Mouse (Mus musculus) hindbrain, embryonic 14.5 days (tissue): Measurements from ENCODE around the gene Rnf145. TPM values are rescaled to one million over a fixed set of nuclear protein-coding genes. Genes with fewer than 3 reads are reported as not detected.
A peak's percentile ranks its signal among the peaks of the same experiment; 100 is the strongest.

ENCODE experiments used
- ATAC-seq: fragments of 200-750 bp; cut with Nextera tagmentation; 2 replicates; pipeline ENCODE4 v1.8.0; 2017; ENCODE audit warnings: moderate number of reproducible peaks, mild to moderate bottlenecking, moderate TSS enrichment, moderate library complexity; ENCODE audit not compliant: low FRiP score
- DNase-seq: peaks from one replicate; pipeline ENCODE4 v3.0.0-alpha.2; 2015; ENCODE audit warnings: low spot score
- H3K27ac ChIP-seq: fragments of 300-500 bp; sonication (generic); 2 replicates; pipeline ENCODE4 v1.5.1; 2014; ENCODE audit warnings: mild to moderate bottlenecking, moderate library complexity
- H3K27me3 ChIP-seq: fragments of 300-500 bp; sonication (generic); 2 replicates; pipeline ENCODE4 v1.6.1; 2014; ENCODE audit warnings: mild to moderate bottlenecking, low read length, mixed read lengths; ENCODE audit not compliant: control insufficient read depth, insufficient read depth
- H3K36me3 ChIP-seq: fragments of 300-500 bp; sonication (generic); replicated peaks from 2 replicates; pipeline ENCODE4 v1.6.1; 2014; ENCODE audit not compliant: control insufficient read depth, insufficient read depth
- H3K4me1 ChIP-seq: fragments of 300-500 bp; sonication (generic); replicated peaks from 2 replicates; pipeline ENCODE4 v1.6.1; 2014; ENCODE audit warnings: antibody characterized with exemption, low read length, mixed read lengths; ENCODE audit not compliant: control insufficient read depth, insufficient read depth
- H3K4me2 ChIP-seq: fragments of 300-500 bp; sonication (generic); replicated peaks from 2 replicates; pipeline ENCODE4 v1.6.1; 2014; ENCODE audit warnings: mild to moderate bottlenecking, moderate library complexity
- H3K4me3 ChIP-seq: fragments of 300-500 bp; sonication (generic); replicated peaks from 2 replicates; pipeline ENCODE4 v1.5.1; 2014; ENCODE audit warnings: mild to moderate bottlenecking, low read length
- H3K9ac ChIP-seq: fragments of 300-500 bp; sonication (generic); 2 replicates; pipeline ENCODE4 v1.6.1; 2014
- H3K9me3 ChIP-seq: fragments of 300-500 bp; sonication (generic); 2 replicates; pipeline ENCODE4 v1.6.1; 2016; ENCODE audit warnings: low read length; ENCODE audit not compliant: control insufficient read depth
- WGBS: fragments of 180-500 bp; shearing (Covaris S2); extraction: QIAGEN DNeasy Blood & Tissue Kit; methylation state at CpG from one replicate; pipeline ENCODE4 v1.1.7; 2014; 5-methylcytosine and 5-hydroxymethylcytosine counted together
- polyA plus RNA-seq: library from polyadenylated mRNA; unstranded; fragments of >200 nt; fragmentation: Nextera tagmentation; extraction: Ambion mirVana; gene quantifications from 2 replicates; pipeline ENCODE4 v1.2.1, GENCODE M21; 2014

Gene Rnf145
- polyA plus RNA-seq, 1 experiment from 2014 or later: 134 TPM

DNA sequence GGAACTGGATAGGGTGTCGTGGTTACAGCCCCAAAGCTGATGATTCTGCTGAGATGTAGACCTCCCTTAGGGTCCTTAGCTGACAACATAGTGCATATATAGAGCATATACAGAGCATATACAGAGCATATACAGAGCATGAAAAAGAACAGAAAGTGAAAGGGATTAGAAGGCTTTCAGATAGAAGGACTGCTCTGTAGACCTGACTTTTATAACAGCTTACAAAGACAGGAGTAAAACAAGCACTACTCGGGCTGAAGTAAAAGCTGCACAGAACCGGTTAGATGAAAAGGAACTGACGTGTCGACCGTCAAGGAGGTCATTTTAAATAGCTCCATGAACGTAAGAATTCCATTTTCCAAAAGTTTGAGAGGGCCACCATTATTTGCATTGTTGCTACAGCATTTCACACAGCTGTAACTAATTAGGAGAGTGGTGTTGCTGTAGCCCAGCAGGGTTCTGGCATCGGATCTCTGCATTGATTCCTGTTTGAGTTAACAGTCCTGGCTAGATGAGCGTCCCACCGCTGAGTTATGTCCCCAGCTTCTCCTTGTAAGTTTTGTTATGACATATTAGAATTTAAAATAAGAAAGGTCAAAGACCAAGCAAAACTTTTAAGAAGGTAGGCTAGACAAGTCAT is 20.6 kb downstream of the Rnf145 start:
- Histone ChIP-seq H3K36me3 (peaks cover 40% of the 10 kb centered on the region), H3K27me3 (no peaks in the 10 kb centered on the region), H3K27ac (no peak overlapping the region), H3K4me1 (no peaks in the 10 kb centered on the region), H3K4me3 (no peak overlapping the region), H3K9me3 (no peaks in the 10 kb centered on the region), H3K9ac (no peak overlapping the region), H3K4me2 (no peak overlapping the region)
- 59% methylated on average over 10 of the region's 10 CpGs for WGBS
- no peak for ATAC-seq
- peak; percentile 31 for DNase-seq

DNA sequence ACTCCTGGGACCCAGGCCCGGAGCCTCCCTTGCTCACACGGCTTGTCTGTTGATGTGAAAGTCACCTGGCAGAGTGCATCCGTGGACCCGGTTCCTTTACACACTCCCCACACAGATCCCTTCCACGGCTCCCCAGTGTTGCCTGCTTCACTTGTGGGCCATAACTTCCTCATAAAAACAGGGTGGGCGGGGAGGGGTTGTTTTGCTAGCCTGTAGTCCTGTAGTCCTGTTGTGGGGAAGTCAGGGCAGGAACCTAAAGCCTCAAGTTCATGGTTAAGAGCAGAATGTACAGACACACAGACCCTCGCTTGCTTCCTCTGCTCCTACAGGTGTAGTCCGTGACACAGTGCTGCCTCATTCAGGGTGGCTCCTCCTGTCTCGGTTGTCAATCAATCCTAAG is 21.5 kb downstream of the Rnf145 start:
- Histone ChIP-seq H3K27me3 (no peaks in the 10 kb centered on the region), H3K4me3 (no peak overlapping the region), H3K9me3 (no peaks in the 10 kb centered on the region), H3K36me3 (peaks cover 43% of the 10 kb centered on the region), H3K4me1 (no peaks in the 10 kb centered on the region), H3K4me2 (no peak overlapping the region), H3K27ac (no peak overlapping the region), H3K9ac (no peak overlapping the region)
- DNase-seq: no peak
- WGBS: 90% methylated on average over 9 of the region's 9 CpGs
- no peak for ATAC-seq

DNA sequence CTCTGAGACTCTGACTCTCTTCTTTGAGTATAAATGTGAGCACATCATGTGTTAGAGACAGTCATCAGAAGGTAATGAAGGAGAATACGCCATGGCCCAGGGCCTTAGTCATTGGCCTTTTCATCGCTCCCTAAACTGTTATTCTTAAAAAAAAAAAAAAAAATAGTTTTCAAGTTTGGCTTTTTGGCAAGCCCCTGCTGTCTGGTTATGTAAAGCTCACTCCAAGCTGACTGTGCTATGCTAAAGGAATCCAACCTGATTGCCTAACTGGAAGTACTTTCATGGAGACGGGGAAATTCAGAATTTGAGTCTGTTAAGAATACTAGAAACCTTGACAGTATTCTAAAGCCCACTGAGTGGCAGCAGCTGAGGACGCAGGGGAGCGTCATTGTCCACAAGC is 22.5 kb downstream of the Rnf145 start:
- ATAC-seq (no peak), DNase-seq (no peak)
- Histone ChIP-seq H3K9me3 (no peaks in the 10 kb centered on the region), H3K4me1 (no peaks in the 10 kb centered on the region), H3K9ac (no peak overlapping the region), H3K27me3 (no peaks in the 10 kb centered on the region), H3K4me2 (no peak overlapping the region), H3K4me3 (no peak overlapping the region), H3K27ac (no peak overlapping the region), H3K36me3 (peaks cover 45% of the 10 kb centered on the region)
- WGBS: 92% methylated on average over 5 of the region's 5 CpGs

DNA sequence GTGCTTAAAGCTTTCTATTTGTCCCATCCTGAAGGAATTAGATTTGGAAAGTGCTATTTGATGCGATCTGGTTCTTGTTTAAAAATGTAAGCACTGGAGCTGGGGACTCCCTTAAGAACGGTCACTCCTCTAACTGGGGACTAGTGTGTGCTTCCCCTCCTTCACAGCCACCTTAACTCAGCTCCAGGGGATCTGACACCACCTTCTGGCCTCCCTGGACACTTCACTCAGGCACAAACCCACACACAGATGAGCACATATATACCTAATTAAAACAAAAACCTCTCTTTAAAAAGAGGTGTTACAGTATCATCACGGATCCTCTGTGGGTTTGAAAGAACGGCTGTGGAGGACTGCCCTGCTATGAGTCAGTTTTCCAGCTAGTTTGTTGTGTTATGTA is 23.0 kb downstream of the Rnf145 start:
- Histone ChIP-seq H3K27ac (no peak overlapping the region), H3K36me3 (peaks cover 50% of the 10 kb centered on the region), H3K9me3 (no peaks in the 10 kb centered on the region), H3K9ac (no peak overlapping the region), H3K27me3 (no peaks in the 10 kb centered on the region), H3K4me2 (no peak overlapping the region), H3K4me1 (no peaks in the 10 kb centered on the region), H3K4me3 (no peak overlapping the region)
- WGBS: 92% methylated on average over 4 of the region's 4 CpGs
- no peak for DNase-seq
- no peak for ATAC-seq

DNA sequence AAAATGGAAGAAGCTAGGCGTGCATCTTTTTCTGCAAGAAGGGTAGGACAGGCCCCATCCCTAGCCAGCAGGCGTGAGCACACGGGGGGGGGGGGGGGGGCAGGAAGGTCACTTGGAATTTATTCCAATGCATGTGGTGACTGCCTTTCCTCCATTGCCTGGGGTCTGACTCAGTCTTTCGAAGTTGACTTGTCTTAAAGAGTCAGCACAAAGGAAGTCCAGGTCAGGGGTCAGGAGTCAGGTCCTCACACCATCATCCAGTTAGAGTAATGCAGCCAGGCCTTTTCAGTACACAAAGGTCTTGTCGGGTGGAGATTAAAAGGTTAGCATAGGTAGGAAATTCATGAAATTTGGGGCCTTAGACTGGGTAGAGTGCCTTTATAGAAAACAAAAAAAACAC is 24.8 kb downstream of the Rnf145 start:
- Histone ChIP-seq H3K9me3 (no peaks in the 10 kb centered on the region), H3K36me3 (peaks cover 52% of the 10 kb centered on the region)
- 52% methylated on average over 5 of the region's 5 CpGs for WGBS

DNA sequence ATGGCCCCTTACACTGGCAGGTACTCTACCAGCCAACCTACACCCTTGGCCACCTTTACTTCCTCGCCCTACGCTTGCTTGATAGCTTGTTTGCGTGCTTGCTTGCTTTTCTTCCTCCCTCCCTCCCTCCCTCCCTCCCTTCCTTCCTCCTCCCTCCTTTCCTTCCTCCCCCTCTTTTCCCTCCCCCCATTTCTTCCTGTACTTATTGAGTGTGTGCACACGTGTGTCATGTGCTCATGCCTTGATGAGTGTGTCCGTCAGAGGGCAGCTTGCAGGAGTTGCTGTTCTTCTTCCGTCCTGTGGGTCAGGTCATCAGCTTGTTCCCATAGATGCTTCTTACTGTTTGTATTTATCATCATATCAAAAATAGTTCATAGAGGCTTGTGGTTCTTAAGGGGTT is 25.2 kb downstream of the Rnf145 start:
- H3K36me3 ChIP-seq: peaks cover 52% of the 10 kb centered on the region

More for the DNA sequence above, 24.8 kb downstream of the Rnf145 start:
- DNase-seq (no peak), ATAC-seq (no peak)
- Histone ChIP-seq H3K4me3 (no peak overlapping the region), H3K4me2 (no peak overlapping the region), H3K9ac (no peak overlapping the region), H3K27me3 (no peaks in the 10 kb centered on the region), H3K4me1 (no peaks in the 10 kb centered on the region), H3K27ac (no peak overlapping the region)

DNA sequence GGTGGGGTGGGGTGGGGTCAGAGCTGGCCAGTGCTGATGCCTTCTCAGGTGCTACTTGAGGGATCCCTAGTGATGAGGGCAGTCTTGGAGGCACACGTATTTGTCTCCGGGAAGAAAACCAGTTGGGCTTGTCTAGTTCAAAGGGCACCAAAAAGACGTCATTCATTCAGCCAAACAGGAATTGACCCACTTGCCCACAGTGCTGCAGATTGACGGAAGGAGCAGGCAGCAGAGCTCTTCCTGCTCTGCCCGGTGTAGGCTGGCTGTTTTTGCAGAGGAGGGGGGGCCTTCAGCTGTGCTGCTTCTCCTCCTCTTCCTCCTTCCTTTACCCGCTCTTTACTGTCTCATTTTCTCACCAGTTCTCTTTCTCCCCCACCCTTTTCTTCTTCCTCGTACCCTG is 26.4 kb downstream of the Rnf145 start:
- H3K9me3 ChIP-seq: no peaks in the 10 kb centered on the region
- no peaks in the 10 kb centered on the region for H3K4me1 ChIP-seq
- H3K4me2 ChIP-seq: no peak overlapping the region
- ATAC-seq: no peak
- no peak overlapping the region for H3K27ac ChIP-seq
- H3K36me3 ChIP-seq: peaks cover 64% of the 10 kb centered on the region
- H3K9ac ChIP-seq: no peak overlapping the region
- DNase-seq: no peak
- no peaks in the 10 kb centered on the region for H3K27me3 ChIP-seq
- 64% methylated on average over 7 of the region's 7 CpGs for WGBS
- H3K4me3 ChIP-seq: no peak overlapping the region

More for the DNA sequence above, 25.2 kb downstream of the Rnf145 start:
- no peak overlapping the region for H3K27ac ChIP-seq
- H3K9ac ChIP-seq: no peak overlapping the region
- no peaks in the 10 kb centered on the region for H3K4me1 ChIP-seq
- DNase-seq (no peak), ATAC-seq (no peak)
- 76% methylated on average over 6 of the region's 6 CpGs for WGBS
- no peak overlapping the region for H3K4me2 ChIP-seq
- no peaks in the 10 kb centered on the region for H3K9me3 ChIP-seq
- no peaks in the 10 kb centered on the region for H3K27me3 ChIP-seq
- no peak overlapping the region for H3K4me3 ChIP-seq

DNA sequence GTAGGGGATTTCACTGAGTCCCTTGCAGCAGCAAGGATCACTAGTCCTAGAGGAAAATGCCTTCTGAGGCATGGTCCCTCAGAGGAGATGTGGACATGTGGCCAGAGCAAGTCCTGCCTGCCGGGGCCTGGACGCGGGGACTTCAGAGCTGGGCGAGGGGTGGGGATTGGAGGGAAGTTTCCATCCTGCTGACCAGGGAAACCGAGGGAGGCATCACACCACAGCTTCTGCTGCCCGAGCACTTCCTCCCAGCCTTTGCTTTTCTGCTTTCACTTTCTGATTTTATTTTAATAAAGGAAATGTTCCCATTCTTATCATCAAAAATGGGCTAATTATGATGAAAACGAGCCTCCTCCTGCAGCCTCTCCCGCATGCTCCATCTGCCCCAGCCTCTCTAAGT is 27.5 kb downstream of the Rnf145 start:
- no peak for DNase-seq
- no peak overlapping the region for H3K27ac ChIP-seq
- no peaks in the 10 kb centered on the region for H3K27me3 ChIP-seq
- peaks cover 75% of the 10 kb centered on the region for H3K36me3 ChIP-seq
- H3K4me3 ChIP-seq: no peak overlapping the region
- no peaks in the 10 kb centered on the region for H3K9me3 ChIP-seq
- no peak for ATAC-seq
- WGBS: 89% methylated on average over 8 of the region's 8 CpGs
- H3K4me2 ChIP-seq: no peak overlapping the region
- H3K4me1 ChIP-seq: no peaks in the 10 kb centered on the region
- no peak overlapping the region for H3K9ac ChIP-seq

DNA sequence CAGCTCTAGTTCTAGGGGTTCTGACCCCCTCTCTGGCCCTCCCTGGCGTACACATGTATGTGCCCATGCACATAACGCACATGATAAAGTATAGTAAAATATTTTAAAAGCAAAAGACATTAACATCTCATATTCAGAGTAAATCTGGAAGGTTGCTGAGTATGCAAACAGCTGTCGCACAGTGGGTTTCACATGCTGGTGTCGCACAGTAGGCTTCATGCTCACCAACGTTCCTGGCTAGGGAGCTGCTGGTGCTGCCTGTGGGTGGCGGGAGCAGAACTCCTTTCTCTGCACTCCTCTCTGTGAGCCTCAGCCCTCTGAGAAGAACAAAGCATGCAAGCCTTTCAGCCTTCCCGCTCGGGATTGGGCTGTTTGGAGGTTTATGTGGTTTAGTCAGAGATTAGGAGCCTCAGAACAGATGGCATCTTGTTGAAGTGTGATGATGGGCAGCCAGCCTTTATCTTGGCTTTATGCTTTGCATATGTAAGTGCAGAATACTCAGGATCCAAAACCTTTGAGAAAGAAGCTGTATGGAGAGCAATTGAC is 29.0 kb downstream of the Rnf145 start:
- Histone ChIP-seq H3K9ac (no peak overlapping the region), H3K4me2 (no peak overlapping the region), H3K36me3 (peaks cover 83% of the 10 kb centered on the region), H3K9me3 (no peaks in the 10 kb centered on the region), H3K27me3 (no peaks in the 10 kb centered on the region), H3K4me1 (no peaks in the 10 kb centered on the region), H3K27ac (no peak overlapping the region), H3K4me3 (no peak overlapping the region)
- ATAC-seq (no peak), DNase-seq (no peak)
- WGBS: 82% methylated on average over 8 of the region's 8 CpGs

DNA sequence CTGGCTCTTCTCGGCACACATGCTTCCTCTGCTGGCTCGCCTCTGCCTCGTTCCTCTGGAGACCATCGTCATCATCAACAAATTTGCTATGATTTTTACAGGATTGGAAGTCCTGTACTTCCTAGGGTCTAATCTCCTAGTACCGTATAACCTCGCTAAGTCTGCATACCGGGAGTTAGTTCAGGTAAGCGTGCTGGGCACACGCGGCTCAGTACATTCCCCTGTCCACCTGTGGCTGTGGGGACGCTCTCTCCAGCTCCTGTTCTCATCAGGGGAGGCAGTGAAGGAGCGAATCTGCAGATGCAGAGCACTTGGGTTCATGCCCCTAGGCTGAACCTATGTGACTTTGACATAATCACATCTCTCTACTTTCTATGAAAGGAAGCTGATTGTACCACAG is 30.1 kb downstream of the Rnf145 start:
- Histone ChIP-seq H3K9me3 (no peaks in the 10 kb centered on the region), H3K36me3 (peaks cover 91% of the 10 kb centered on the region), H3K27ac (no peak overlapping the region), H3K4me2 (no peak overlapping the region), H3K27me3 (no peaks in the 10 kb centered on the region), H3K9ac (no peak overlapping the region), H3K4me1 (no peaks in the 10 kb centered on the region), H3K4me3 (no peak overlapping the region)
- 95% methylated on average over 12 of the region's 12 CpGs for WGBS
- ATAC-seq (no peak), DNase-seq (no peak)
